Mouse (Mus musculus) CH12.LX (cell line): ENCODE measurements around the gene Palm2.

Source experiments
- CHD2 ChIP-seq: IDR thresholded peaks from 2 replicates; pipeline ENCODE4 v1.6.1; 2011; ENCODE audit warnings: low read length, improper control_type of control experiment
- CTCF ChIP-seq, 2 experiments: IDR thresholded peaks in 1 of 2; conservative IDR thresholded peaks in 1 of 2; 2 replicates each; pipeline ENCODE4 v1.5.1; 2011 to 2012; ENCODE audit warnings: low read depth in 2 of 2, low read length in 2 of 2, improper control_type of control experiment in 1 of 2, inconsistent platforms in 1 of 2, mild to moderate bottlenecking in 1 of 2, moderate library complexity in 1 of 2
- E2F4 ChIP-seq: IDR thresholded peaks from 2 replicates; pipeline ENCODE4 v1.6.1; 2011; ENCODE audit warnings: low read depth, low read length, improper control_type of control experiment; ENCODE audit not compliant: insufficient replicate concordance
- EP300 ChIP-seq: IDR thresholded peaks from 2 replicates; pipeline ENCODE4 v1.6.1; 2011; ENCODE audit warnings: low read length, improper control_type of control experiment
- GABPA ChIP-seq: IDR thresholded peaks from 2 replicates; pipeline ENCODE4 v1.6.1; 2012; ENCODE audit warnings: low read depth, low read length, improper control_type of control experiment, inconsistent platforms; ENCODE audit not compliant: insufficient replicate concordance
- HCFC1 ChIP-seq: IDR thresholded peaks from 2 replicates; pipeline ENCODE4 v1.6.1; 2012; ENCODE audit warnings: low read depth, mild to moderate bottlenecking, inconsistent platforms, low read length, improper control_type of control experiment
- MAFK ChIP-seq: IDR thresholded peaks from 2 replicates; pipeline ENCODE4 v1.6.1; 2011; ENCODE audit warnings: low read length, improper control_type of control experiment; ENCODE audit not compliant: insufficient replicate concordance
- NRF1 ChIP-seq: IDR thresholded peaks from 2 replicates; pipeline ENCODE4 v1.6.1; 2014; ENCODE audit warnings: low read depth, mild to moderate bottlenecking, inconsistent platforms, low read length, improper control_type of control experiment, moderate library complexity
- POLR2A ChIP-seq: IDR thresholded peaks from 2 replicates; pipeline ENCODE4 v1.6.1; 2011; ENCODE audit warnings: low read depth, mild to moderate bottlenecking, improper control_type of control experiment, low read length
- SIN3A ChIP-seq: IDR thresholded peaks from 2 replicates; pipeline ENCODE4 v1.6.1; 2012; ENCODE audit warnings: low read length, improper control_type of control experiment, inconsistent platforms
- TBP ChIP-seq: conservative IDR thresholded peaks from 2 replicates; pipeline ENCODE4 v1.6.1; 2011; ENCODE audit warnings: low read depth, low read length, improper control_type of control experiment
- TCF12 ChIP-seq: IDR thresholded peaks from 2 replicates; pipeline ENCODE4 v1.6.1; 2014; ENCODE audit warnings: low read depth, mild to moderate bottlenecking, inconsistent platforms, low read length, improper control_type of control experiment
- UBTF ChIP-seq: IDR thresholded peaks from 2 replicates; pipeline ENCODE4 v1.6.1; 2012; ENCODE audit warnings: low read depth, mild to moderate bottlenecking, inconsistent platforms, low read length, improper control_type of control experiment, moderate library complexity
- USF1 ChIP-seq: IDR thresholded peaks from 2 replicates; pipeline ENCODE4 v1.6.1; 2014; ENCODE audit warnings: low read depth, mild to moderate bottlenecking, inconsistent platforms, low read length, improper control_type of control experiment

- TF ChIP-seq CTCF (conservative IDR thresholded peaks at IDR 0.05 in 1 of 2, IDR thresholded peaks at IDR 0.05 in 1 of 2; ENCODE audit: low read depth in 2 of 2, low read length in 2 of 2) = no peak
- no peak for TF ChIP-seq EP300
- no peak for TF ChIP-seq HCFC1
- TF ChIP-seq NRF1 = no peak
- TF ChIP-seq E2F4 = no peak
- no peak for TF ChIP-seq SIN3A
- no peak for TF ChIP-seq POLR2A
- TF ChIP-seq TCF12 = no peak
- no peak for TF ChIP-seq MAFK
- TF ChIP-seq GABPA = no peak
- TF ChIP-seq UBTF = no peak
- no peak for TF ChIP-seq CHD2
- no peak for TF ChIP-seq USF1
- no peak for TF ChIP-seq TBP
Measured at GRCm38 (mm10) chr4:57446082-57446481, 12.0 kb downstream of the Palm2 start.
